Mouse (Mus musculus): Measurements from ENCODE around the gene Zbtb2. TPM values are rescaled to one million over a fixed set of nuclear protein-coding genes. Genes with fewer than 3 reads are reported as not detected.

Zbtb2 gene
- polyA plus RNA-seq, 1 experiment from 2014 or later = 3.1 TPM

DNA sequence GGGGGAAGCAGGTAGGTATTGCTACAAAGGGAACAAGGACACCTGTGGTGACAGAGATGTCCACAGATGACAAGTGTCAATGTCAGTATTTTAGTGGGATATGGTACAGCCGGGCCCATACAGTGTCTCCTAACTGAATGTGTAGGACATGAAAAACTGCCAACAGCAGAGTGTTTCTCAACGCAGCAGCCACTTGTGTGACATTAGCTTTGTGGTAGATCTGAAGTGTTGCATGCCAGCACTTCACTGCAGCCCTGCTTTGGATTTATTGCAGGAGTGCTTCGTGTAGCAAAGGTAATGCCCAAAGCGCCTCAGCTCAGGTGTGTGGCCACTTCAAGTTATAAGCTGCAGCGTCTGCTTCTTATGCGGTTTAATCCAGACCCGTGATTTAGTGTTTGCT, 11.0 kb downstream of the Zbtb2 start:
- no peaks in the 10 kb centered on the region for H3K9me3 ChIP-seq (ENCODE audit: low read length)
- no peak overlapping the region for H3K4me3 ChIP-seq (ENCODE audit: low read depth, low read length)
- DNase-seq = no peak
- peaks cover 7% of the 10 kb centered on the region for H3K36me3 ChIP-seq (replicated peaks; ENCODE audit: insufficient read depth, low read length)
- H3K27me3 ChIP-seq (ENCODE audit: insufficient read depth, low read length) = no peaks in the 10 kb centered on the region
- no peak overlapping the region for H3K4me2 ChIP-seq (ENCODE audit: low read depth, low read length)
- H3K4me1 ChIP-seq (ENCODE audit: insufficient read depth) = no peaks in the 10 kb centered on the region
- no peak for TF ChIP-seq EP300 (IDR thresholded peaks at IDR 0.05; ENCODE audit: low read depth)
- no peak for TF ChIP-seq CTCF (IDR thresholded peaks at IDR 0.05; ENCODE audit: low read depth)
- ATAC-seq = no peak
- 79% methylated on average over 7 of the region's 7 CpGs for WGBS (ENCODE audit: insufficient replicate concordance)
- no peak overlapping the region for H3K9ac ChIP-seq (replicated peaks)
- no peak overlapping the region for H3K27ac ChIP-seq (ENCODE audit: low read depth)

GRCm38 (mm10) chr10:4376461-4376860, 11.4 kb downstream of the Zbtb2 start:
- no peak overlapping the region for H3K9ac ChIP-seq (replicated peaks)
- H3K4me3 ChIP-seq (ENCODE audit: low read depth, low read length) = no peak overlapping the region
- no peaks in the 10 kb centered on the region for H3K27me3 ChIP-seq (ENCODE audit: insufficient read depth, low read length)
- H3K9me3 ChIP-seq (ENCODE audit: low read length) = no peaks in the 10 kb centered on the region
- ATAC-seq (no peak), DNase-seq (no peak)
- H3K27ac ChIP-seq (ENCODE audit: low read depth) = no peak overlapping the region
- H3K4me2 ChIP-seq (ENCODE audit: low read depth, low read length) = no peak overlapping the region
- H3K36me3 ChIP-seq (replicated peaks; ENCODE audit: insufficient read depth, low read length) = peaks cover 8% of the 10 kb centered on the region
- H3K4me1 ChIP-seq (ENCODE audit: insufficient read depth) = no peaks in the 10 kb centered on the region
- 68% methylated on average over 7 of the region's 7 CpGs for WGBS (ENCODE audit: insufficient replicate concordance)
- no peak for TF ChIP-seq CTCF (IDR thresholded peaks at IDR 0.05; ENCODE audit: low read depth)
- TF ChIP-seq EP300 (IDR thresholded peaks at IDR 0.05; ENCODE audit: low read depth) = no peak

DNA sequence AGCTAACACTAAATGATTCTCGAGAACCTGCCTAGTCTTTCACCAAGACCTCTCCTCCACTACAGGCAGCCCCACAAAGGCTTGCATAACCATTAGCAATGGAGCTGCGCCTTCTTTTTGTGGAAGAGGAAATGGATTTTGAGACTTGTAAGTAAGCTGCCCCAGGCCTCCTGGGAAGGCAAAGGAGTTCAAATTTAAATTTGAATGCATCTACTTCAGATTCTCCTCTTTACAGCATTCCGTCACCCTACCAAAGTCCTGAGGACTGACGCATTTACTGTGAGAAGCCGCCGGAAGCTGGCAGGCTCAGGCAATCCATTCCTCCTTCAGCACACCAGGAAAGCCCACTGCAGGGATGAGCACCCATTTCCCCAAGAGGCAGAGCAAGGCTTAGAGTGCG, 12.6 kb downstream of the Zbtb2 start:
- DNase-seq (no peak), ATAC-seq (no peak)
- no peak overlapping the region for H3K9ac ChIP-seq (replicated peaks)
- no peak overlapping the region for H3K4me3 ChIP-seq (ENCODE audit: low read depth, low read length)
- H3K36me3 ChIP-seq (replicated peaks; ENCODE audit: insufficient read depth, low read length) = peaks cover 17% of the 10 kb centered on the region
- H3K27ac ChIP-seq (ENCODE audit: low read depth) = no peak overlapping the region
- 73% methylated on average over 7 of the region's 7 CpGs for WGBS (ENCODE audit: insufficient replicate concordance)
- TF ChIP-seq EP300 (IDR thresholded peaks at IDR 0.05; ENCODE audit: low read depth) (no peak), CTCF (IDR thresholded peaks at IDR 0.05; ENCODE audit: low read depth) (no peak)
- H3K4me2 ChIP-seq (ENCODE audit: low read depth, low read length) = no peak overlapping the region
- no peaks in the 10 kb centered on the region for H3K27me3 ChIP-seq (ENCODE audit: insufficient read depth, low read length)
- no peaks in the 10 kb centered on the region for H3K9me3 ChIP-seq (ENCODE audit: low read length)
- no peaks in the 10 kb centered on the region for H3K4me1 ChIP-seq (ENCODE audit: insufficient read depth)

GRCm38 (mm10) chr10:4374734-4375133, 13.2 kb downstream of the Zbtb2 start:
- WGBS (ENCODE audit: insufficient replicate concordance) = 77% methylated on average over 4 of the region's 4 CpGs
- Histone ChIP-seq H3K4me1 (ENCODE audit: insufficient read depth) (no peaks in the 10 kb centered on the region), H3K9me3 (ENCODE audit: low read length) (no peaks in the 10 kb centered on the region), H3K36me3 (replicated peaks; ENCODE audit: insufficient read depth, low read length) (peaks cover 20% of the 10 kb centered on the region), H3K9ac (replicated peaks) (no peak overlapping the region), H3K27me3 (ENCODE audit: insufficient read depth, low read length) (no peaks in the 10 kb centered on the region), H3K27ac (ENCODE audit: low read depth) (no peak overlapping the region), H3K4me2 (ENCODE audit: low read depth, low read length) (no peak overlapping the region), H3K4me3 (ENCODE audit: low read depth, low read length) (no peak overlapping the region)
- ATAC-seq (no peak), DNase-seq (no peak)
- no peak for TF ChIP-seq CTCF (IDR thresholded peaks at IDR 0.05; ENCODE audit: low read depth)
- TF ChIP-seq EP300 (IDR thresholded peaks at IDR 0.05; ENCODE audit: low read depth) = no peak

DNA sequence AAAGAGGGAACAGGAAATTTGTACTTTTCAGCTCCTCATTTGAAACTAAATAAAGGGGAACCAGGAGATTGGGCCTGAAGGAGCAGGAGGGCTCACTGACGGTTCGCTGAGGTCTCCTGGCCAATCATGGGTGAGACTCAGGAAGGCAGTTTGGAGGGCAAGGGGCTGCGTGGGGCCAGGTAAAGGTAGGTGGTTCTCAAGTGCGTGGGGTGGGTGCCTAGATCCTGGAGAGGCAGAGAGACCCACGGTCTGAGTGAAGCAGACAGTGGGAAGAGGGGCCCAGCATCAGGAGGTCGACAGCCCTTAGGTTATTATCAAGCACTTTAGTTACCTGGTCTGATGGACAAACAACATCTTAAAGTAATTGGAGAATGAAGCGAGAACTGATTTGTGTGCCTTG, 13.7 kb downstream of the Zbtb2 start:
- no peak for ATAC-seq
- no peaks in the 10 kb centered on the region for H3K4me1 ChIP-seq (ENCODE audit: insufficient read depth)
- no peaks in the 10 kb centered on the region for H3K9me3 ChIP-seq (ENCODE audit: low read length)
- no peak overlapping the region for H3K4me3 ChIP-seq (ENCODE audit: low read depth, low read length)
- H3K4me2 ChIP-seq (ENCODE audit: low read depth, low read length) = no peak overlapping the region
- H3K36me3 ChIP-seq (replicated peaks; ENCODE audit: insufficient read depth, low read length) = peaks cover 20% of the 10 kb centered on the region
- TF ChIP-seq EP300 (IDR thresholded peaks at IDR 0.05; ENCODE audit: low read depth) (no peak), CTCF (IDR thresholded peaks at IDR 0.05; ENCODE audit: low read depth) (no peak)
- WGBS (ENCODE audit: insufficient replicate concordance) = 82% methylated on average over 7 of the region's 7 CpGs
- H3K27ac ChIP-seq (ENCODE audit: low read depth) = no peak overlapping the region
- no peak for DNase-seq
- no peak overlapping the region for H3K9ac ChIP-seq (replicated peaks)
- no peaks in the 10 kb centered on the region for H3K27me3 ChIP-seq (ENCODE audit: insufficient read depth, low read length)

DNA sequence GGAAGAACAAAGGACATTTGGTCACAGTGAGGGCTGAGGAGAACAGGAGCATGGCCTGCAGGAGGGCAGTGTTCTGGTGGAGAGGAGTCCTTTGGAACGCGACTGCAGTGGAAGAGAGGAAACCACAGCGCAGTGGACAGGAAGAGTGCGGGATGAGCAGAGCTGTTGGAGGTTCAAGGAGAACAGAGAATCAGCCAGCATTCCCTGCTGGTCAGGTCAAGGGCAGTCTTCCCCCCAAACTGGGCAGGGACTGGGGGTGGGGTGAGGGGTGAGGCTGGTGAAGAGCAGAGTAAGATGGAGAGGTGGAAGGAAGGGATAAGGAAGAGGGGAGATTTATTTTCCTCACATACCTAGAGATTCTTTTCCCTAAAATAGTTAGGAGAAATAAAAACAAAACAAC, 14.3 kb downstream of the Zbtb2 start:
- no peak for DNase-seq
- H3K27ac ChIP-seq (ENCODE audit: low read depth) = no peak overlapping the region
- H3K4me3 ChIP-seq (ENCODE audit: low read depth, low read length) = no peak overlapping the region
- no peaks in the 10 kb centered on the region for H3K9me3 ChIP-seq (ENCODE audit: low read length)
- no peak for ATAC-seq
- H3K9ac ChIP-seq (replicated peaks) = no peak overlapping the region
- TF ChIP-seq EP300 (IDR thresholded peaks at IDR 0.05; ENCODE audit: low read depth) (no peak), CTCF (IDR thresholded peaks at IDR 0.05; ENCODE audit: low read depth) (no peak)
- H3K36me3 ChIP-seq (replicated peaks; ENCODE audit: insufficient read depth, low read length) = peaks cover 20% of the 10 kb centered on the region
- H3K27me3 ChIP-seq (ENCODE audit: insufficient read depth, low read length) = no peaks in the 10 kb centered on the region
- H3K4me2 ChIP-seq (ENCODE audit: low read depth, low read length) = no peak overlapping the region
- 72% methylated on average over 4 of the region's 4 CpGs for WGBS (ENCODE audit: insufficient replicate concordance)
- no peaks in the 10 kb centered on the region for H3K4me1 ChIP-seq (ENCODE audit: insufficient read depth)

- no peaks in the 10 kb centered on the region for H3K4me1 ChIP-seq (ENCODE audit: insufficient read depth)
- no peak for ATAC-seq
- TF ChIP-seq EP300 (IDR thresholded peaks at IDR 0.05; ENCODE audit: low read depth) (no peak), CTCF (IDR thresholded peaks at IDR 0.05; ENCODE audit: low read depth) (peak; percentile 62)
- no peaks in the 10 kb centered on the region for H3K9me3 ChIP-seq (ENCODE audit: low read length)
- H3K36me3 ChIP-seq (replicated peaks; ENCODE audit: insufficient read depth, low read length) = peaks cover 20% of the 10 kb centered on the region
- H3K4me2 ChIP-seq (ENCODE audit: low read depth, low read length) = no peak overlapping the region
- H3K4me3 ChIP-seq (ENCODE audit: low read depth, low read length) = no peak overlapping the region
- no peaks in the 10 kb centered on the region for H3K27me3 ChIP-seq (ENCODE audit: insufficient read depth, low read length)
- H3K27ac ChIP-seq (ENCODE audit: low read depth) = no peak overlapping the region
- no peak overlapping the region for H3K9ac ChIP-seq (replicated peaks)
- 48% methylated on average over 5 of the region's 5 CpGs for WGBS (ENCODE audit: insufficient replicate concordance)
- DNase-seq = no peak
Measured at GRCm38 (mm10) chr10:4372011-4372410, 15.9 kb downstream of the Zbtb2 start.
